Mouse (Mus musculus) layer of hippocampus, adult 8-10 months (tissue): ENCODE measurements around the gene Duoxa2. TPM values are rescaled to one million over a fixed set of nuclear protein-coding genes. Genes with fewer than 3 reads are reported as not detected.

Experiments
- DNase-seq, 2 experiments: peaks; one replicate each; pipeline ENCODE4 v3.0.0; 2022; ENCODE audit warnings: low spot score in 2 of 2
- total RNA-seq, 4 experiments: library from RNA; stranded (reverse); gene quantifications; 2 replicates each; pipeline ENCODE4 v1.2.4; 2022

Duoxa2 gene
- not detected for total RNA-seq

- no peak for DNase-seq
These were observed at the start of gene Duoxa2 for GRCm38 (mm10) chr2:122298596-122299490. Duoxa2 (plus strand) TSS chr2:122298900.

- no peak for DNase-seq
These were observed 42.7 kb upstream of the Duoxa2 start for GRCm38 (mm10) chr2:122255997-122256396.

- DNase-seq: no peak
These were observed 38.0 kb upstream of the Duoxa2 start for GRCm38 (mm10) chr2:122260729-122261128.

GRCm38 (mm10) chr2:122264690-122265089 lies 34.0 kb upstream of the Duoxa2 start:
- no peak for DNase-seq

GRCm38 (mm10) chr2:122266407-122267193 lies 32.1 kb upstream of the Duoxa2 start:
- no peak for DNase-seq

- DNase-seq: no peak
These were observed 19.9 kb upstream of the Duoxa2 start for GRCm38 (mm10) chr2:122278769-122279168.

- no peak for DNase-seq
These were observed 14.6 kb upstream of the Duoxa2 start for GRCm38 (mm10) chr2:122284091-122284490.

- no peak for DNase-seq
These were observed 12.6 kb upstream of the Duoxa2 start for GRCm38 (mm10) chr2:122286137-122286536.

- no peak for DNase-seq
These were observed 3.8 kb upstream of the Duoxa2 start for GRCm38 (mm10) chr2:122294916-122295315.

- DNase-seq: no peak
These were observed 1.2 kb upstream of the Duoxa2 start for GRCm38 (mm10) chr2:122297271-122298095.

- no peak for DNase-seq
These were observed 602 bp upstream of the Duoxa2 start, which contains the start of gene Duox2 for GRCm38 (mm10) chr2:122298096-122298499. Duox2 (minus strand) TSS chr2:122298449.

- no peak for DNase-seq
These were observed 1.4 kb downstream of the Duoxa2 start for GRCm38 (mm10) chr2:122299911-122300655.

- no peak for DNase-seq
These were observed 1.9 kb downstream of the Duoxa2 start for GRCm38 (mm10) chr2:122300656-122301020.

- no peak for DNase-seq
These were observed 2.6 kb downstream of the Duoxa2 start for GRCm38 (mm10) chr2:122301081-122301920.

- no peak for DNase-seq
These were observed 3.3 kb downstream of the Duoxa2 start for GRCm38 (mm10) chr2:122301921-122302573.

- peak; percentile 18 to 26 for DNase-seq
These were observed 4.0 kb downstream of the Duoxa2 start for GRCm38 (mm10) chr2:122302574-122303241.

- no peak for DNase-seq
These were observed 5.8 kb downstream of the Duoxa2 start for GRCm38 (mm10) chr2:122304544-122304943.

GRCm38 (mm10) chr2:122305097-122305892 lies 6.6 kb downstream of the Duoxa2 start:
- DNase-seq: no peak
